Mouse (Mus musculus) myocyte (in vitro differentiated cells): ENCODE results near the gene Bicdl1. TPM values are rescaled to one million over a fixed set of nuclear protein-coding genes. Genes with fewer than 3 reads are reported as not detected.

Source experiments
- H3K27me3 ChIP-seq: one replicate; pipeline ENCODE4 v1.6.1; 2011; ENCODE audit not compliant: control insufficient read depth, insufficient read depth, insufficient read length
- H3K36me3 ChIP-seq: one replicate; pipeline ENCODE4 v1.6.1; 2011; ENCODE audit not compliant: control insufficient read depth, insufficient read depth
- H3K4me2 ChIP-seq: one replicate; pipeline ENCODE4 v1.6.1; 2011; ENCODE audit warnings: low read depth, control low read depth
- H3K4me3 ChIP-seq: one replicate; pipeline ENCODE4 v1.5.1; 2011; ENCODE audit warnings: mild to moderate bottlenecking, control low read depth, moderate library complexity
- H3K79me2 ChIP-seq: one replicate; pipeline ENCODE4 v1.6.1; 2011; ENCODE audit not compliant: control insufficient read depth, insufficient read depth
- H3ac ChIP-seq: one replicate; pipeline ENCODE4 v1.6.1; 2011; ENCODE audit not compliant: control insufficient read depth, insufficient read length
- CEBPB ChIP-seq: IDR thresholded peaks from 2 replicates; pipeline ENCODE4 v1.6.1; 2011; ENCODE audit warnings: mild to moderate bottlenecking, moderate library complexity; ENCODE audit not compliant: poor library complexity, insufficient read depth, severe bottlenecking
- E2F4 ChIP-seq: IDR thresholded peaks from one replicate; pipeline ENCODE4 v1.6.1; 2011; ENCODE audit warnings: mild to moderate bottlenecking, control low read depth, moderate library complexity; ENCODE audit not compliant: insufficient read depth
- MAX ChIP-seq: IDR thresholded peaks from one replicate; pipeline ENCODE4 v1.6.1; 2011; ENCODE audit warnings: low read depth, mild to moderate bottlenecking, control low read depth
- MYOD1 ChIP-seq, 3 experiments: IDR thresholded peaks; one replicate each; pipeline ENCODE4 v1.6.1; 2011; ENCODE audit warnings: control low read depth in 2 of 3, low read depth in 2 of 3, mild to moderate bottlenecking in 2 of 3, moderate library complexity in 1 of 3; ENCODE audit not compliant: insufficient read length in 2 of 3, control insufficient read depth in 1 of 3
- MYOG ChIP-seq, 3 experiments: IDR thresholded peaks; one replicate each; pipeline ENCODE4 v1.6.1; 2011; ENCODE audit warnings: control low read depth in 2 of 3, low read depth in 2 of 3, mild to moderate bottlenecking in 2 of 3; ENCODE audit not compliant: insufficient read length in 2 of 3, control insufficient read depth in 1 of 3, insufficient read depth in 1 of 3
- POLR2A ChIP-seq: IDR thresholded peaks from one replicate; pipeline ENCODE4 v1.6.1; 2011; ENCODE audit warnings: low read depth, mild to moderate bottlenecking, control low read depth, moderate library complexity; ENCODE audit not compliant: insufficient read length
- POLR2AphosphoS2 ChIP-seq: IDR thresholded peaks from one replicate; pipeline ENCODE4 v1.6.1; 2011; ENCODE audit warnings: low read depth, control low read depth; ENCODE audit not compliant: insufficient read length
- REST ChIP-seq: IDR thresholded peaks from one replicate; pipeline ENCODE4 v1.6.1; 2011; ENCODE audit warnings: mild to moderate bottlenecking, control low read depth, moderate library complexity; ENCODE audit not compliant: insufficient read depth, insufficient read length
- SRF ChIP-seq: IDR thresholded peaks from one replicate; pipeline ENCODE4 v1.6.1; 2011; ENCODE audit warnings: low read depth; ENCODE audit not compliant: control insufficient read depth, insufficient read length
- TCF12 ChIP-seq: IDR thresholded peaks from one replicate; pipeline ENCODE4 v1.6.1; 2011; ENCODE audit warnings: mild to moderate bottlenecking, control low read depth; ENCODE audit not compliant: poor library complexity, insufficient read depth, severe bottlenecking
- TCF3 ChIP-seq: IDR thresholded peaks from one replicate; pipeline ENCODE4 v1.6.1; 2011; ENCODE audit warnings: low read depth, control low read depth; ENCODE audit not compliant: insufficient read length
- USF1 ChIP-seq: IDR thresholded peaks from one replicate; pipeline ENCODE4 v1.6.1; 2011; ENCODE audit warnings: low read depth, mild to moderate bottlenecking, control low read depth, moderate library complexity
- polyA plus RNA-seq: library from polyadenylated mRNA; unstranded; fragments of >200 nt; fragmentation: generic; extraction: Trizol; gene quantifications from one replicate; pipeline ENCODE4 v1.2.1, GENCODE M21; 2012; ENCODE audit warnings: missing spikeins

Gene Bicdl1
- 2.8 TPM for polyA plus RNA-seq

- H3ac ChIP-seq: no peak within 1 kb of the TSS
- peak within 1 kb of the TSS; percentile 30 for H3K4me2 ChIP-seq
- no peak within 1 kb of the TSS for H3K4me3 ChIP-seq
- H3K36me3 ChIP-seq: no peaks in the 10 kb centered on the region
- TF ChIP-seq TCF12 (no peak), MAX (no peak), MYOG (IDR thresholded peaks at IDR 0.05; ENCODE audit: control insufficient read depth in 1 of 3, insufficient read depth in 1 of 3, insufficient read length in 2 of 3, low read depth in 2 of 3) (peak in 1 of 3 experiments; percentile 32), CEBPB (no peak), SRF (no peak), MYOD1 (IDR thresholded peaks at IDR 0.05; ENCODE audit: control insufficient read depth in 1 of 3, insufficient read length in 2 of 3, low read depth in 2 of 3) (no peak), E2F4 (no peak), TCF3 (no peak), POLR2A (no peak), REST (peak; percentile 94), POLR2AphosphoS2 (no peak), USF1 (no peak)
- no peaks in the 10 kb centered on the region for H3K79me2 ChIP-seq
- H3K27me3 ChIP-seq: peaks cover 27% of the 10 kb centered on the region
Measured at GRCm38 (mm10) chr5:115731001-115731731, at the start of gene Bicdl1. Bicdl1 (minus strand) TSS chr5:115731621.

GRCm38 (mm10) chr5:115776911-115777310 lies 45.5 kb upstream of the Bicdl1 start:
- no peak overlapping the region for H3K4me2 ChIP-seq
- H3K36me3 ChIP-seq: no peaks in the 10 kb centered on the region
- no peak overlapping the region for H3K4me3 ChIP-seq
- no peak overlapping the region for H3ac ChIP-seq
- no peaks in the 10 kb centered on the region for H3K79me2 ChIP-seq
- TF ChIP-seq MAX: no peak
- TF ChIP-seq POLR2A: no peak
- no peak for TF ChIP-seq POLR2AphosphoS2
- no peak for TF ChIP-seq SRF
- TF ChIP-seq USF1: no peak
- TF ChIP-seq E2F4: no peak
- TF ChIP-seq TCF12: no peak
- no peak for TF ChIP-seq MYOD1 (IDR thresholded peaks at IDR 0.05; ENCODE audit: control insufficient read depth in 1 of 3, insufficient read length in 2 of 3, low read depth in 2 of 3)
- TF ChIP-seq REST: no peak
- no peak for TF ChIP-seq MYOG (IDR thresholded peaks at IDR 0.05; ENCODE audit: control insufficient read depth in 1 of 3, insufficient read depth in 1 of 3, insufficient read length in 2 of 3, low read depth in 2 of 3)
- TF ChIP-seq CEBPB: no peak
- no peak for TF ChIP-seq TCF3
- no peaks in the 10 kb centered on the region for H3K27me3 ChIP-seq

- H3K4me3 ChIP-seq: no peak overlapping the region
- TF ChIP-seq CEBPB (no peak), MAX (no peak), USF1 (no peak), MYOD1 (IDR thresholded peaks at IDR 0.05; ENCODE audit: control insufficient read depth in 1 of 3, insufficient read length in 2 of 3, low read depth in 2 of 3) (no peak), POLR2A (no peak), TCF3 (no peak), REST (no peak), E2F4 (no peak), POLR2AphosphoS2 (no peak), MYOG (IDR thresholded peaks at IDR 0.05; ENCODE audit: control insufficient read depth in 1 of 3, insufficient read depth in 1 of 3, insufficient read length in 2 of 3, low read depth in 2 of 3) (no peak), TCF12 (no peak), SRF (no peak)
- no peak overlapping the region for H3K4me2 ChIP-seq
- no peak overlapping the region for H3ac ChIP-seq
- no peaks in the 10 kb centered on the region for H3K27me3 ChIP-seq
- no peaks in the 10 kb centered on the region for H3K36me3 ChIP-seq
- no peaks in the 10 kb centered on the region for H3K79me2 ChIP-seq
Measured at GRCm38 (mm10) chr5:115775350-115775749, 43.9 kb upstream of the Bicdl1 start.

GRCm38 (mm10) chr5:115770048-115770447 lies 38.6 kb upstream of the Bicdl1 start:
- no peak for TF ChIP-seq SRF
- no peak for TF ChIP-seq MYOD1 (IDR thresholded peaks at IDR 0.05; ENCODE audit: control insufficient read depth in 1 of 3, insufficient read length in 2 of 3, low read depth in 2 of 3)
- no peak for TF ChIP-seq TCF3
- TF ChIP-seq POLR2AphosphoS2: no peak
- no peak for TF ChIP-seq POLR2A
- TF ChIP-seq USF1: no peak
- TF ChIP-seq MAX: no peak
- TF ChIP-seq E2F4: no peak
- no peak for TF ChIP-seq REST
- no peak for TF ChIP-seq CEBPB
- H3K36me3 ChIP-seq: no peaks in the 10 kb centered on the region
- no peak overlapping the region for H3K4me2 ChIP-seq
- H3ac ChIP-seq: no peak overlapping the region
- H3K27me3 ChIP-seq: no peaks in the 10 kb centered on the region
- no peak overlapping the region for H3K4me3 ChIP-seq
- no peaks in the 10 kb centered on the region for H3K79me2 ChIP-seq

GRCm38 (mm10) chr5:115769116-115769515 lies 37.7 kb upstream of the Bicdl1 start:
- H3K36me3 ChIP-seq: no peaks in the 10 kb centered on the region
- H3K4me3 ChIP-seq: no peak overlapping the region
- no peak overlapping the region for H3ac ChIP-seq
- TF ChIP-seq MAX: no peak
- no peak for TF ChIP-seq TCF3
- no peak for TF ChIP-seq CEBPB
- TF ChIP-seq TCF12: no peak
- no peak for TF ChIP-seq SRF
- TF ChIP-seq MYOD1 (IDR thresholded peaks at IDR 0.05; ENCODE audit: control insufficient read depth in 1 of 3, insufficient read length in 2 of 3, low read depth in 2 of 3): no peak
- TF ChIP-seq REST: no peak
- TF ChIP-seq POLR2AphosphoS2: no peak
- no peak for TF ChIP-seq E2F4
- TF ChIP-seq POLR2A: no peak
- no peak for TF ChIP-seq MYOG (IDR thresholded peaks at IDR 0.05; ENCODE audit: control insufficient read depth in 1 of 3, insufficient read depth in 1 of 3, insufficient read length in 2 of 3, low read depth in 2 of 3)
- TF ChIP-seq USF1: no peak
- no peak overlapping the region for H3K4me2 ChIP-seq
- no peaks in the 10 kb centered on the region for H3K27me3 ChIP-seq
- H3K79me2 ChIP-seq: no peaks in the 10 kb centered on the region
